Mouse (Mus musculus): ENCODE data around the gene Stx6. TPM values are rescaled to one million over a fixed set of nuclear protein-coding genes. Genes with fewer than 3 reads are reported as not detected.

The Stx6 gene
- polyA plus RNA-seq, 1 experiment from 2014 or later: 82.9 TPM

DNA sequence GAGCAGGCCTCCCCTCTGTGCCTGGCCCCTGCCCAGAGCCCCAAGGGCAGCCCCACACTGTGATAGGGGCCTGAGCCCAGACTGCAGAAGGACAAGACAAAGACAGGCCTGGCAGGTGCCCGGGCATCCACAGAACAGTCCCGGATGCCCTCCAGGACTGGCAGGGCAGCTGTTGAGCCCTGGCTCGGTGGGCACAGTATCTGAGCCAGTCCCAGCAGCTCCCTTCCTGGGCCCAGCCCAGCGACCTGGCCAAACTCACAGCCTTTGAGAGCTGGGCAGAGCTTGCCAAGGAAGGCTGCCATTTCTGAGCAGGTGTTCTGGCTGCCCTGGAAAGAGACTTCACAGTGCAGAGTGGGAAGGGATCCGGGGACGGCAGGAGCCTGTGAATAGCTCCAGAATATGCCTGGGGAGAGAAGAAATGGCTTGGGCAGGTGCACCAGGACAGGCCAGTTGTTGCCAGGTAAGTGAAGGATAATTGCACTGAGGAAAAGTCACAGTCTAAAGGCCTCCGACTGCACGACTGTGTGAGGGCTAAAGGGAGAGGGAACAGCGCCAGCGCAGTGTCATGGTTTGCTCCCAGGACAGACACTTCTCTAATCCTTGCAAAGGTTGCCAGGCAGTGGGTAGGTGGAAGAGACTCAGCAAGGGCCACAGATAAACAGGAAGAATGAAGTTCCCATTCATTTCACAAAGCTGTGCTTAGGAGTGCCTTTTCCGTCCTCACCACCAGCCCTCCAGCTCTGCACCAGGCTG, 51.7 kb downstream of the Stx6 start:
- Histone ChIP-seq H3K4me3 (ENCODE audit: low read length) (no peak overlapping the region), H3K4me2 (ENCODE audit: low read length) (no peak overlapping the region), H3K9ac (ENCODE audit: low read depth, low read length) (no peak overlapping the region; the same call in 1 of the 2 replicates), H3K27ac (ENCODE audit: low read depth, low read length) (peak overlapping the region; percentile 37), H3K27me3 (replicated peaks; ENCODE audit: control insufficient read depth, insufficient read depth, low read length) (no peaks in the 10 kb centered on the region), H3K4me1 (ENCODE audit: control insufficient read depth, insufficient read depth, low read depth, low read length) (peaks cover 49% of the 10 kb centered on the region), H3K9me3 (ENCODE audit: control insufficient read depth, low read length) (no peaks in the 10 kb centered on the region), H3K36me3 (ENCODE audit: control insufficient read depth, insufficient read depth, low read length) (no peaks in the 10 kb centered on the region; the same call in 1 of the 2 replicates)
- 47% methylated on average over 11 of the region's 11 CpGs for WGBS
- peak; percentile 78 for ATAC-seq

DNA sequence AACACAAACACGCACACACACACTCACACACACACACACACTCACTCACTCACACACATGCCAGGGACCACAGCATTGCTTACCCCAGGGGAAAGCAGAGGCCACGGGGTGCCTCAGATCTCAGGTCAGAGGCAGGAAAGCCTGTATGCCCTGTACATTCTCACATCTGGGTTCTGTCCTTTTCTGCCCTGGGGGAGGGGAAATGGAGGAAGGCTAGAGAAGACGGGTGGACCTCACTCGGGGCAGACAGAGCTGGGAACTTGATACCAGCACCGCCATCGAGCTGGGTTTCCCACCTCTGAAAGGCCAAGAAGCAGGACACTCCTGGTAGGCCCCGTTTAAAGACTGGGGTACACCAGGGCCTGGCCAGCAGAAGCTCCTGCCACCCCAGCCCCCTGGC, 52.5 kb downstream of the Stx6 start:
- no peak overlapping the region; the same call in 1 of the 2 replicates for H3K9ac ChIP-seq (ENCODE audit: low read depth, low read length)

DNA sequence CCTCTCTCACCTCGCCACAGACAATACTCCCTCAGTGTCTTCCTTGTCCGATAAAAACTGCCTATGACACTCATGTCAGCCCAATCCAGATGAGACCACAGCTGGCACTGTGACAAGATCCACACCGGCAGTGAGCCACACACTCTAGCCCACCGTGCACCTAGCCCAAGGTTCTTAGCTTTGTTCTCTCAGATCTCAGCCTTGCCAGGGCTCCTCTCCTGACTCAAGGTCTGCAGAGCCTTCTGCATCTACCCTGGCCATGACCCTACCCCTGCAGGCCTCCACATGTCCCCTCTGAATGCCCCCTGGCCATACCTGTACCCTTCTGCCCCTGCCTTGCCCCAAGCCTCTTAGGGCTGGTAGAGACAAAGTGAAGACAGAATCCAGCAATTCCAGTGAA, 53.6 kb downstream of the Stx6 start:
- ATAC-seq: no peak
- Histone ChIP-seq H3K4me3 (ENCODE audit: low read length) (no peak overlapping the region), H3K9me3 (ENCODE audit: control insufficient read depth, low read length) (no peaks in the 10 kb centered on the region), H3K4me1 (ENCODE audit: control insufficient read depth, insufficient read depth, low read depth, low read length) (peaks cover 34% of the 10 kb centered on the region), H3K36me3 (ENCODE audit: control insufficient read depth, insufficient read depth, low read length) (no peaks in the 10 kb centered on the region; the same call in 1 of the 2 replicates), H3K4me2 (ENCODE audit: low read length) (no peak overlapping the region), H3K9ac (ENCODE audit: low read depth, low read length) (peak overlapping the region; percentile 55), H3K27me3 (replicated peaks; ENCODE audit: control insufficient read depth, insufficient read depth, low read length) (no peaks in the 10 kb centered on the region), H3K27ac (ENCODE audit: low read depth, low read length) (peak overlapping the region; percentile 64)
- WGBS: 23% methylated on average over 4 of the region's 4 CpGs

More for the DNA sequence above, 52.5 kb downstream of the Stx6 start:
- Histone ChIP-seq H3K4me3 (ENCODE audit: low read length) (no peak overlapping the region), H3K9me3 (ENCODE audit: control insufficient read depth, low read length) (no peaks in the 10 kb centered on the region), H3K4me1 (ENCODE audit: control insufficient read depth, insufficient read depth, low read depth, low read length) (peaks cover 42% of the 10 kb centered on the region), H3K27me3 (replicated peaks; ENCODE audit: control insufficient read depth, insufficient read depth, low read length) (no peaks in the 10 kb centered on the region), H3K27ac (ENCODE audit: low read depth, low read length) (peak overlapping the region; percentile 37), H3K36me3 (ENCODE audit: control insufficient read depth, insufficient read depth, low read length) (no peaks in the 10 kb centered on the region; the same call in 1 of the 2 replicates), H3K4me2 (ENCODE audit: low read length) (no peak overlapping the region)
- ATAC-seq: no peak
- 60% methylated on average over 7 of the region's 7 CpGs for WGBS

DNA sequence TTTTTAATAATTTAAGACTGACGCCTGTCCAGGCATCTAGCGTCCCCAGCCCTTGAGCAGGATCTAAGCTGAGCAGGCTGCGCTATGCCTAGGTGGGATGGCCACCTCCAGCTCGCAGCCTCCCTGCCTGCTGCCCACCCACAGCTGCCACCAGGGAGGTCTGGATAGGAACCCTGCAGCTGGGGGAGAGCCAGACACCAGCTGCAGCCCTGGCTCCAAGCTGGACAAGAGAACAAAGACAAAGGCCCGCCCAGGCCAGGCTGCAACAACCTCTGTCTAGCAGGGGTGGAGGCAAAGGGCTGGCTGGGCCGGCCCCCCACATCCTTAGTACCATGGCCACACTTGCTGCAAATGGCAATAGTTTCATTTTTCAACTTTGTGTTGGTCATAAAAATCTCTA, 54.0 kb downstream of the Stx6 start:
- 5% methylated on average over 6 of the region's 6 CpGs for WGBS
- peaks cover 34% of the 10 kb centered on the region for H3K4me1 ChIP-seq (ENCODE audit: control insufficient read depth, insufficient read depth, low read depth, low read length)
- H3K4me2 ChIP-seq (ENCODE audit: low read length): no peak overlapping the region
- no peak overlapping the region for H3K4me3 ChIP-seq (ENCODE audit: low read length)
- H3K27ac ChIP-seq (ENCODE audit: low read depth, low read length): peak overlapping the region; percentile 64
- H3K9me3 ChIP-seq (ENCODE audit: control insufficient read depth, low read length): no peaks in the 10 kb centered on the region
- peak; percentile 47 for ATAC-seq
- H3K27me3 ChIP-seq (replicated peaks; ENCODE audit: control insufficient read depth, insufficient read depth, low read length): no peaks in the 10 kb centered on the region
- H3K36me3 ChIP-seq (ENCODE audit: control insufficient read depth, insufficient read depth, low read length): no peaks in the 10 kb centered on the region
- H3K9ac ChIP-seq (ENCODE audit: low read depth, low read length): peak overlapping the region; percentile 55

DNA sequence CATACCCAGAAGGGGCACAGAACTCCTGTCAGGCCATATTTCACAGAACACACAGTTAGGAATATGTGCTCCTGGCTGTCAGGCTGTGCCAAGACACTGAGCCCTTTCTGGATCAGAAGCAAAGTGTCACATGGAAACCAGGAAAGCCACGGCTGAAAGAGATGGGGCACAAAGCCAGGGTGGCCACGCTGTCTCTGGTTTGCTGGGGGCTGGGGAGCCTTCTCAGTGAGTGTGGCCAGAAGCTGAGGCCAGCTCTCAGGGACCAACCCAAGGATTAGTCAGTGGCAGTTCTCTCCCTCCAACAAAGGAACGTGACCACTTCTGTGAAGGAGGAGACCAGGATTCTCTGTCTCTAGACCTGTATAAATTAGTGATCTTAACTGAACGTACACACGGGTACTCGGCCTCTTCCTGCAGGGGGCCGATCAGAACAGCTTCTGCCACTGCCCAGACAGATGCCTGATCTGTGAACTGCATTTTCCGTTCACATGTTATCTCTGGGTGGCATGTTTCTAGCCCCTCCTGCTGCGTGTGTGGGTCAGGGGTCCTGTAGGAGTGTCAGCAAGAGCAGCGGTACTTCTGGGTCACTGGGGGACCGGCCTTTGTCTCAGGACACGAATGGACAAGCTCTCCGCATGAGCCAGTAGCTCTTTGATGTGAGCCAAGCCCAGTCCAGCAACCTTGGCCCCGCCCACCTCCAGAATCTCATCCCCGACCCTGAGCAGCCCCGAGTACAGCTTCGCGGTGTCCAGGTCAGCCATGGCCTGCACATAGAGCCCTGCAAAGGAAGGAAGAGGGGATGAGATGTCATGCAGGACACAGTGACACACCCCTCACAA, 54.6 kb downstream of the Stx6 start:
- Histone ChIP-seq H3K9me3 (ENCODE audit: control insufficient read depth, low read length) (no peaks in the 10 kb centered on the region), H3K36me3 (ENCODE audit: control insufficient read depth, insufficient read depth, low read length) (no peaks in the 10 kb centered on the region), H3K4me3 (ENCODE audit: low read length) (no peak overlapping the region), H3K4me1 (ENCODE audit: control insufficient read depth, insufficient read depth, low read depth, low read length) (peaks cover 34% of the 10 kb centered on the region), H3K9ac (ENCODE audit: low read depth, low read length) (peak overlapping the region; percentile 20), H3K4me2 (ENCODE audit: low read length) (no peak overlapping the region), H3K27me3 (replicated peaks; ENCODE audit: control insufficient read depth, insufficient read depth, low read length) (no peaks in the 10 kb centered on the region), H3K27ac (ENCODE audit: low read depth, low read length) (peak overlapping the region; percentile 64)
- peak; percentile 28 for ATAC-seq
- WGBS: 9% methylated on average over 16 of the region's 18 CpGs

DNA sequence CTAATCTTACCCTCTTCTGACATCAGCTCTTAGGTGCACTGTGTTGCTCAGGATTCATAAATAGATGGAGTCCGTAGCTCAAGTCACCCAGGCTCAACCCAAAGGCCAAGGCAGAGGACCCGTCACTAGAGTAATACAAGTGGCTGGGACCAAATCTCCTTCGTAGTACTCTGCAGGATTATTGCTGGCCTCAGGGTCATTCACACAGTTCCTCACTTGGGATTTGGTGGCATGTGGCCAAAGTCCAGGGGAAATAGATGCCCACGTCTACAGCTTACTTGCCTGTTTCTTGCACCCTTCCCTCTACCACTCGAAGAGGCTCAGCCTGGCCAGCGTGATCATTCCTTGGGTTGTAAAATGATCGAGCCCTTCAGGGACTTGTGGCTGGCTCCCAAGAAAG, 55.4 kb downstream of the Stx6 start:
- Histone ChIP-seq H3K4me2 (ENCODE audit: low read length) (no peak overlapping the region), H3K4me1 (ENCODE audit: control insufficient read depth, insufficient read depth, low read depth, low read length) (peaks cover 34% of the 10 kb centered on the region), H3K4me3 (ENCODE audit: low read length) (no peak overlapping the region), H3K9ac (ENCODE audit: low read depth, low read length) (no peak overlapping the region), H3K36me3 (ENCODE audit: control insufficient read depth, insufficient read depth, low read length) (no peaks in the 10 kb centered on the region), H3K27me3 (replicated peaks; ENCODE audit: control insufficient read depth, insufficient read depth, low read length) (no peaks in the 10 kb centered on the region), H3K9me3 (ENCODE audit: control insufficient read depth, low read length) (no peaks in the 10 kb centered on the region), H3K27ac (ENCODE audit: low read depth, low read length) (no peak overlapping the region; the same call in 1 of the 2 replicates)
- 70% methylated on average over 7 of the region's 7 CpGs for WGBS
- ATAC-seq: no peak

DNA sequence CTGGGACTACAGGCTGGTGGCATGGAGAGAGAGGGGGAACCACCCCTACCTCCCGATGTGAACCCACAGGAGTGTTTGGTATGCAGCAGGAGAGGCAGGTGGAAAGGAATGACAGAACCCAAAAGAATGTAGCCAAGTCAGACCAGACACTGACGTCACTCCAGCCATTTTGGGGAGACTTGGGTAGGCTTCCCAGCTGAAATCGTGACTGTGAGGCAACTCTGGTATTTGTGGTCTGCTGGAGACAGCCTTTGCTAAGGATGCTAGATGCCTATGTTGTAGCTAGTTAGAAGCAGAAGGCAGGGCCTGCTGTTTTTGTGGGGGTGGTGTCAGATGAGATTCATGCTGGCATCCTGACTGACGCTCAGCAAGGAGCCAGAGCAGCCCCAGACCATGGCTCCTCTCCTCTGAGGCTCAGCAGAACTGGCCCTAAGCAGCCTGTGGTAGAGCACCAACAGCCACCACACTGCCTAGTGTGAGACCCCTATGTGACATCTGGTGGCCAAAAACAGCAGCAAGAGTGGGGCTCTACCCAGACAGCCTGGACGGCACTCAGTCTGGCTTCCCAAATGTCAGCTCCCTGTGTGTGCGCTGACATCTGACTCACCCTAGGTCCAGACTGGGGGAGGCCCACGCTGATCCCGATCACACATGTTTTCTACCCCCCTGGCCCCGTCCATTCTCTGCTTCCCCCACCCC, 56.7 kb downstream of the Stx6 start:
- WGBS: 56% methylated on average over 6 of the region's 9 CpGs
- no peak overlapping the region for H3K9ac ChIP-seq (ENCODE audit: low read depth, low read length)
- H3K4me1 ChIP-seq (ENCODE audit: control insufficient read depth, insufficient read depth, low read depth, low read length): peaks cover 28% of the 10 kb centered on the region

DNA sequence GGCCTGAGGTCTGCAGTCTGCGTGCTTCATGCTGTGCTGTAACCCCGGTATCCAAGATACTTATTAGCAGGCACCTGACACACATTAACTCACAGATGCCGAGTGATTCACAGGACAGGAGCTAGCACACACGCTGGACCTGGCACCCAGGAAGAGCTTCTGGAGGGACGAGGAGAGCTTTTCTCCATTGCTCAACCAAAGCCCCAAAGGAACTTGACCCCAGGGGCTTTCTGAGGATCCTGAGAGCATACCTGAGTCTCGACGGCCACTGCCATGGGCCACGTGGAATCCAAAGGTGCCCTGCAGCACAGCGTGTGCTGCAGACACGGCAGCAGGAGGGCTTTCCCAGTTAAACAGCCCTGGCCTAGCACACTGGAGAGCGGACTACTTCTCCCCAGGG, 57.8 kb downstream of the Stx6 start:
- no peak for ATAC-seq
- no peak overlapping the region; the same call in 1 of the 2 replicates for H3K9ac ChIP-seq (ENCODE audit: low read depth, low read length)

More for the DNA sequence above, 56.7 kb downstream of the Stx6 start:
- Histone ChIP-seq H3K9me3 (ENCODE audit: control insufficient read depth, low read length) (no peaks in the 10 kb centered on the region), H3K4me2 (ENCODE audit: low read length) (no peak overlapping the region), H3K4me3 (ENCODE audit: low read length) (no peak overlapping the region), H3K36me3 (ENCODE audit: control insufficient read depth, insufficient read depth, low read length) (no peaks in the 10 kb centered on the region), H3K27me3 (replicated peaks; ENCODE audit: control insufficient read depth, insufficient read depth, low read length) (no peaks in the 10 kb centered on the region), H3K27ac (ENCODE audit: low read depth, low read length) (peak overlapping the region; percentile 32; the same call in 1 of the 2 replicates)
- ATAC-seq: peak; percentile 15; the same call in 1 of the 2 replicates

More for the DNA sequence above, 57.8 kb downstream of the Stx6 start:
- H3K9me3 ChIP-seq (ENCODE audit: control insufficient read depth, low read length): no peaks in the 10 kb centered on the region
- no peak overlapping the region for H3K4me2 ChIP-seq (ENCODE audit: low read length)
- H3K4me3 ChIP-seq (ENCODE audit: low read length): no peak overlapping the region
- no peaks in the 10 kb centered on the region for H3K27me3 ChIP-seq (replicated peaks; ENCODE audit: control insufficient read depth, insufficient read depth, low read length)
- H3K36me3 ChIP-seq (ENCODE audit: control insufficient read depth, insufficient read depth, low read length): no peaks in the 10 kb centered on the region
- H3K27ac ChIP-seq (ENCODE audit: low read depth, low read length): 0 out of 2 replicates have a peak overlapping the region, but pooled peaks have one; percentile 8
- 67% methylated on average over 10 of the region's 11 CpGs for WGBS
- H3K4me1 ChIP-seq (ENCODE audit: control insufficient read depth, insufficient read depth, low read depth, low read length): peaks cover 24% of the 10 kb centered on the region

Measured in hindbrain, embryonic 16.5 days (tissue).